Mouse (Mus musculus) B cell, adult 2 months (primary cell): ENCODE data around the gene Ntf5.
A peak's percentile ranks its signal among the peaks of the same experiment; 100 is the strongest.
"Not testable (repeated sequence)": the region's sequence is repeated elsewhere in the genome, so short reads cannot be mapped to it uniquely, and the experiment has no call there.

Experiments
- DNase-seq, 2 experiments: peaks; one replicate each; pipeline ENCODE4 v3.0.0; 2022

The Ntf5 gene

DNA sequence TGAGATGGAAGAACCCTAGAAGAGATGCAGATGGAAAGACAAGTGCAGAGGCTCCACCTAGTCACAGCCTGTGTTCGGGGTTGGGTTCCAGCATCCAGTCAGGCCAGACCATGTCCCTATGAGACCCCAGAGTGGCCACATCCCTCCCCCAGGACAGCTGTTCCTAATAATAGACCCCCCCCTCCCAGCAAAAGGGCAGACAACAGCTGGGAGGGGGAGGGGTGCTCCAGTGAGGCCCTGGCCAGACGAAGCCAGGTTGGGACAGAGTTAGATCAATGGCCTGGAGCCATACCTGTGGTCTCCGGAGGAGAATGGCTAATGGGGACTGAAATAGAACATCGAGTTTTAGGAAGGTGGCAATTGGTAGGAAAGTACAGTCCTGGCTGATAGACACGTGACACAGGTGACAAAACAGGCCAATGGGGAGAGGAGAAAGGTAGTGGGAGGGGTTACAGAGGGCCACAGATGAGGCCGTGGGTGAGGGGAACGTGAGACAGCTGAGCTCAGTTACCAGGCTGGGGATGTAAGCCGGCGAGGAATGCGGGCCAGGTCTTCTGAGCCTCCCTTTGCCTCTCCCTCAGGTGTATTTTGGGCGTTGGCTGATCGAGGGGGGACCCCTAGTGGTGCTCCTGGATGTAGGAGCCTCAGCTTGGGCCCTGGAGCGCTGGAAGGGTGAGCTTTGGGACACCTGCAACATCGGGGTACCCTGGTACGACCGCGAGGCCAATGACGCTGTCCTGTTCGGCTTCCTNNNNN is 24.2 kb downstream of the Ntf5 start, which contains the start of gene Ruvbl2:
Gene Ruvbl2, minus strand, starts transcription at position 576 of the 756 bp plus-strand sequence.
- DNase-seq, result no peak

DNA sequence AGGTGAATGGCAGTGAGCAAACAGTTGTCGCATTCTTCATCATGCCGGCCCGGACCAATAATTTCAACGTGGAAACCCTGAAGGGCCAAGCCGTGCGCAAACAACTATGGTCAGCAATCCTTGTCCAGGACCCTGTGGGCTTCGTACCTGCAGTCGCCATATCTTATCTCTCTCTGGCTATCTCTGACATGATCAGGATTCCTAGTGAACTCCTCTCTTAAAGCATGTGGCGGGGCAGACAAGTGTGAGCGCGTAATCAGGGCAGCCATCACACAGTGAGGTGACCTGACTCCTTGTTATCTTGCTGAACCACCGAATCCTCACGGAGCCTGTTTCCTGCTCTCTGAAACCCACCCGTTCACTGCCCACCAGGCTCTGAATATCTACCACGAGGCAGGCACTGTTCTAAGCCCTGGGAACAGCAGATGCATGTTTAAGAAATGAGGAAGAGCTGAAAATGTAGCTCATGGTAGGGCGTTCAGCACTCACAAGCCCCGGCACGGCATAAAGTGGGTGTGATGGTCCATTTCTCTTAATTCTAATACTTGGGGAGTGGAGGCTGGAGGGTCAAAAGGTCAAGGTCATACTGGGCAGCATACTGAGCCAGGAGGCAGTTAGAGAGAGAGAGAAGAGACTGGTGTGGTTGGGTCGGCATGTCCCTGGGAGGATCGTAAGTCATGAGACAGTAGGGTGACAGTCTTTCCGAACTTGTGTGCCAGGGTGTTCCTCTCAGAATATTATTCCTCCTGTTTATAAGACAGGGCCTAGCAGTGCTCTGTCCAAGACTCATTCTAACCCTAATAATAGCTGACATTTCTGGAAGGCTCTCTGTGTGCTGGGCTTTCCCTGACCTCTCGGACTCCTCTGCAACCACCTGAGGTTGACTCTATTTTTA is 30.3 kb downstream of the Ntf5 start:
- no peak for DNase-seq

DNA sequence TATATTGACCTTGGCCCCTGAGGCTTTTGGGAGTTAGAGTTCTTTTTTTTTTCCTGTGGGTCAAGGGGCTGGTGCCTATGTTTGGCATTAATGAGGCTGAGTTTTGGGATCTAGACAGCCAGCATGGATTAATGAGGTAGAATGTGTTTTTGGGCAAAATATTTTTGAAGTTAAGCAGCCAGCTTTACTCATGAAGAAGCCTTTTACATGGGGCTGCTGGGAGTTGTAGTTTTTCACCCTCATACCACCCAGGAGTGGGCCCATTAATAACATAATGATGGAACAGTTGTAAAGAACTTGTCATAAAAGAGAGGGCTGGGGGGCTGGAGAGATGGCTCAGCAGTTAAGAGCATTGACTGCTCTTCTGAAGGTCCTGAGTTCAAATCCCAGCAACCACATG is 33.1 kb downstream of the Ntf5 start:
- DNase-seq, result no peak

DNA sequence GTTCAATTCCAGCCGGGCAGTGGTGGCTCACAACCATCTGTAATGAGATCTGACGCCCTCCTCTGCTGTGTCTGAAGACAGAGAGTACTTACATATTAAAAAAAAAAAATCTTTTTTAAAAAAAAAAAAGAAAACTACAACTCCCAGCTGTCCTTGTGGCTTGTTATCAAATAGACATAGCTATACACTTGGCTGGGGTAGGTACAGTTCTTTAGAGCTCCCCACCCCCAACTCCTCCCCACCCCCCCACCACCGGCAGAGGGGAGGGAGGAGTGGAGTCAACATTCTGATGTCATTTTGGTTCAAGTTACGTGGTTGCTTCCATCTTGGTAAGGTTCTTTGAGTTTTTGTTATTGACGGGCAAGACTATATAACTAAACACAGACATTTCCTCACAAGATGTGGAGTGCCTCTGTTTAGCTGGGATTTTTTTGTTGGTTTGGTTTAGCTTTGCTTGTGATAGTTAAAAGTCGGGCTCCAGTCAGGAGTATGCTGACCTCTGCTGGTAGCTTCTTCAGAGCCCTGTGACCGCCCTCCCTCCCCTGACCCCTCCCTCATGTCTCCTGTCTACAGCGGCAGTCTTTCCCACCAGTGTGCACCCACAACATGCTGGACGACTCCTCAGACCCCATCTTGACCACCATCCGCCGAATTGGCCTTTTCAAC is 34.0 kb downstream of the Ntf5 start:
- peak in 1 of 2 experiments; percentile 27 for DNase-seq

DNA sequence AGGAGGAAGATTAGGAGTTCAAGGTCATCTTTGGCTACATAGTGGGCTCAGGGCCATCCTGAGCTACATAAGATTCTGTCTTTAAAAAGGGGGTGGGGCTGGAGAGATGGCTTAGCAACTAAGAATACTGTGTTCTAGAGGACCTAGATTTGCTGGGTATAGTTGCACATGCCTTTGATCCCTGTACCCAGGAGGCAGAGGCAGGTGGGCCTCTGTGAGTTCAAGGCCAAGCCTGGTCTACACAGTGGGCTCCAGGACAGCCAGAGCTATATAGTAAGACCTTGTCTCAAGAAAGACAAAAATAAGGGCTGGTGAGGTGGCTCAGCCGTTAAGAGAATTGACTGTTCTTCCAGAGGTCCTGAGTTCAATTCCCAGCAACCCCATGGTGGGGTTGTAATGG is 36.5 kb downstream of the Ntf5 start:
- no peak for DNase-seq

DNA sequence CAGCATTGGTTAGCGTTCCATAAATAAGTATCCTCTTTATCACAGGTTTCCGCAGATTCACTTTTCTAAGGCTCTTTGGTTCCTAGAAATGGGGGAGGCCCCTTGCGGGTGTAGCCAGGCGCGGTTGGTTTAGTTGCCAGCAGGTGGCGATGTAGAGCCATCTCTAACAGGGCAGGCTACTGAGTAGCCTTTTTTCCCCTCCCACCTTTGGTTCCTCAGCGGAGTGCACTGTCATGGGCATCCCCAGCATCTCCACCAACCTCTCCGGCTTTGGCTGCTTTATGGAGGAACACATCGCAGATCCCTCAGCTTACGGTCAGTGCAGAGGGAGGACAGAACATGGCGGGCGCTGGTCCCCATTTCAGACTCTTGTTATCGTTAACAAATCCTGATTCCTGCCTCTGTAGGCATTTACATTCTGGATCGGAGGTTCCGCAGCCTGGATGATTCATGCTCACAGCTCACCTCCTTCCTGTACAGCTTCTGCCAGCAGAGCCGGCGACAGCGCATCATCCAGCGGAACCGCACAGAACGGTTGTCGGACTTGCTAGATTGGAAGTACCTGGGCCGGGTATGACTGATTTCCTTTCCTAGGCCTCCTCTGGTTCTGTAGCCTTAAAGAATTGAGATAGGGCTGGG is 38.0 kb downstream of the Ntf5 start:
- peak; percentile 91 for DNase-seq

DNA sequence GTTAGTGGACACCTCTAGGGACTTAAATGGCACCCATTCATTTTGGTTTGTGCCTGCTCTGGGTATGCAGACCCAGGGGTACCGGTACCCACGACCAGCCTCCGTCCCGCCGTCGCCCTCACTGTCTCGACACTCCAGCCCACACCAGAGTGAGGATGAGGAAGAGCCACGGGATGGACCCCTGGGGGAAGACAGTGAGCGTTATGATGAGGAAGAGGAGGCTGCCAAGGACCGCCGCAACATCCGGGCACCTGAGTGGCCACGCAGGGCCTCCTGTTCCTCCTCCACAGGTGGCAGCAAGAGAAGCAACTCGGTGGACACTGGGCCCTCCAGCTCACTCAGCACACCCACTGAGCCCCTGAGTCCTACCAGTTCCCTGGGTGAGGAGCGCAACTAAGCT is 41.5 kb downstream of the Ntf5 start:
- no peak for DNase-seq

DNA sequence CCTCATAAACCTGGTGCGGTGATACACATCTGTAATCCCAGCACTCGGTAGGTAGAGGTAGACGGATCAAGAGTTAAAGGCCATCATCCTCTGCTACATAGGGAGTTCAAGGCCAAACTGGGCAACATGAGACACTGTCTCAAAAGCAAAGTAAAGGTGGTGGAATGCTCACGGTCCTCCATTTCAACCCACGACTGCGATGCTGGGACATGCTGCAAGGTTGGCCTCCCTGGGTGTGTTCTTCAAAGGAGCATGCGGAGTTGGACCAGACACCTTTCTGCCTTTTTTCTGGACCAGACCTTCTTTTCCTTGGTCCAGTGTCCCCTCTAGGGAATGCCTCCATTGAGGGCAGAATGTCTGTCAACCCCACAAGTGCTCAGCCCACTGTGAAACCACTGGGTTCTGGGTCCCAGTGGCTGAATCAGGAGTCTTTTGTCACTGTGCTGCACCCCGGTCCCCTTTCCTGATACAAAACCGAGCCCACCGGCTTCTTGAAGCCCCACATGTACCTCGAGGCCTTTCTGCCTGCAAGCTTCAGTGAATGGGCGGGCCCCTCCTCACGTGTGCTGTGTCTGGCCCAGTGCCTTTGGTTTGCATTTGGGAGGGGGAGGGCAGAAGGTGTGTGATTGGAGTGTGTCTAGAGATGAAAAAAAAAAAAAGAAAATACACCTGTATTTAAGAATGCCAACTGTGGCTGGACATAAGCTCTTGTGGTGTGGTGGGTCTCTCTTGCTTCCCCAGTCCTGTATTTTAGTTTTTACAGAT is 42.6 kb downstream of the Ntf5 start:
- no peak for DNase-seq

DNA sequence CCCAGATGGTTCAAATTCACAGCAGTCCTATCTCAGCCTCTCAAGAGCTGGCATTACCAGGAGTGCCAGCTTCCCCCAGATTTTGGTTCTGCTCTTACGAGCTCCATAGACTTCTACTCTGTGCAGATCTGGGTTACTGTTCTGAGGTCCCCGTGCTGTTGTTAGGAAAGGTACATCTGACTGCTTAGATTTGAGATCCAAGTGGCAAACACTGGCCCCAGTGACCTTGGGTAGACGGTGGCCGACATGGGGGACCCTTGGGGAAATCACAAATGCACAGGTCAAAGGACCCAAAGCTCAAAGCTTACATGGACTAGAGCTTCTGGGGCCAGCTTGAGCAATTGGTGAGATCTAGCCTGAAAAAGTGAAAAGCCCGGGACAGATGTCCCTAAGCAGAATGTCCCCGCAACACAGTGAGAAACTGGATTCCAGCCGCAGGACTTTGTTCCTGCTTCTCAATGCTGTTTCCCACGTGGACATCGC is 43.3 kb downstream of the Ntf5 start:
- DNase-seq, result peak in 1 of 2 experiments; percentile 18

DNA sequence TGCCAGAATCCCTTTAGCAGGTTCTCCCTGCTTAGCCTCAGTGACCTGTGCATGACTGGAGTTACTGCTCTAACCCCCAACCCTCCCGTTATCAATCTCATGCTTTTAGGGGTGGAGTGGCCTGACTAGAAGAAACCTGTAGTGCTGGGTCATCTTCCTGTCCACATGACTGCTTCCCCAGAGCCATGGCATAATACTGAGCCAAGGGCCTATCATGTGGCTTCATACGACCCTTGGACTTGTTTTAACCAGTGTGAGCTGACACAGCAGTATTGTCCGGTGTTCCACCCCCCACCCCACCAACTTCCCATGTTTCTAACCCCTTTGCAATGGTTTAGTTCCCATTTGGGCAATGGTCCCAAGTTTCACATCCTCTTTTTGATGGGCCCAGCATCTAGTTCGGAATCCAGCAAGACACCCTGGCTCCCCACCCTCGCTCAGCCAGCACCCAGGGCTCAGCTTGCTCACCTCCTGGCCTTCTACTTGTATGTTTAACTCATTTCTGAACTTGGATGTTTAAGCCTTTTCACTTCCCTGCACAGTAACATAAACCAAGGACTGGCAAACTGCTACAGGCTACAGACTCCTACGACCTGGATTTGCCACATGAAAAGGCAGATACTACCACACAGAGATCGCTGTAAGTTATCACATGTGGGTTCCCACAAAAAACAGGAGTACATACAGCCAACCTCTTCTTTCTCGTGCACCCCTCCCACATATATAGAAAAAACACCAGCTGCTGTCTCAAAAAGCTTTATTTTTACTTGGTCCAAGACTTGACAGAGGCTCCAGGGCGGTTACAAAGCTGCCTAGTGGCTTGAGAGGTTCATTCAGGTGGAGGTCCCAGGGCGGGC is 43.9 kb downstream of the Ntf5 start:
- peak; percentile 62 to 68 for DNase-seq

DNA sequence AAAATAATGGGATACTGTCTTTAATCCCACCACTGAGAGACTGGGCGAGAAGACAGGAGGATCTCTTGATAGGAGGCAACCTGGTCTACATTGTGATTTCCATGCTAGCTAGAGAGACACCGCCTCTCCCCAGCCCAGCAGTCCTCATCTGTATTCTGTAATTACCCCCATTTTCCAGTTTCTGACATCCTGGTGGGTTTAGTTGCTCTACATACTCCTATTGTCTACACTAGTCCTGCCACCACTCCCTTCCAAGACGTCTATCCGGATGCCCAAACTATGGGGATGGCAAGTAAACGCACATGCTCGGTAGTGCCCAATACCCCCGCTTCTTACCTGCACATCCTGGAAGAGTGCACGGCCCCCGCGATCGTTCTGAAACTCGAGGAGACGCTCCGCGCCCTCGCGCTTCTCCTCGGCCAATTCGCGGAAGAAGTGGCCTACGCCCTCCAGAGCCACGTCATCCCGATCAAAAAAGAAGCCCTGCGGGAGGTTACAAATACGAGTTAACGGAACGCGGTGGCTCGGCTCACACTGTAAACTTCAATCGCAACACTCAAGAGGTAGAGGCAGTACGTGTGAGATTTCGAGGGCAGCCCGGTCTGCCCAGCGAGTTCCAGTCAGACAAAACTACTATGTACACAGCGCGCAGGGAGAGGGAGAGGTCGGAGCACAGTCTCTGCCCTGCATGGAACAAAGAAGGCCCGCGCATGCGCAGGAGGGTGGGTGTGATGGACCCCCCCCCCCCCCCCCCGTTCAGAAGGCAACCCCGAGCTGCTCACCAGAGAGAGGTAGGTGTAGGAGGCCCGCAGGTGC is 45.5 kb downstream of the Ntf5 start:
- DNase-seq, result peak; percentile 79 to 82

DNA sequence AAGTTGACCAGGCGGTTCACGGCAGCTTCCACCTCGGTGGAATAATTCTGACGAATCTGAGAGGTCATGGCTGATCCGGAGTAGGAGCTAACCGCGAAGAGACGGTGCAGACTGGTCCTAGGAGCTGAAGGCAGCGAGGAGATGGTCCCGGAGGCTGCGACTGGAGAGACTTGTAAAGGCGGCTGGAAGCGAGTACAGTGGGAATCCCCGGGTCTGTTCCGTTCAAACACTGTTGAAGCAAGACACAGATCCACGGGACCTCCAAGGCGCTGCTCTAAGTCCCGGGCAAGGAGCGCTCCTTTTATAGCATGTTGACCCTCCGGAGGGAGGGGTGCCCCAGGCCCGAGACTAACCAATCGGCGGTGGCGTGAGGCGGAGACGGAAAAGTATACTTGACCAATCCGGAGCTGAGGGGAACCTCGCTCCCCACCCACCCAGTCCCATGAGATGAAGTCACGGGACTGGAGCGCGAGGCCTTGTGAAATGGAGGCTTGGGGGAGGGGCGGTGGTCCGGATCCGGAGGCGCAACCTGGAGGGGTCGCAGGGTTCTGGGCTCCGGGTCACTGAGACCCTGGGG is 46.2 kb downstream of the Ntf5 start, which contains the start of gene Ftl1:
Gene Ftl1, minus strand, starts transcription at position 321 of the 577 bp plus-strand sequence.
- peak; percentile 93 to 95 for DNase-seq

DNA sequence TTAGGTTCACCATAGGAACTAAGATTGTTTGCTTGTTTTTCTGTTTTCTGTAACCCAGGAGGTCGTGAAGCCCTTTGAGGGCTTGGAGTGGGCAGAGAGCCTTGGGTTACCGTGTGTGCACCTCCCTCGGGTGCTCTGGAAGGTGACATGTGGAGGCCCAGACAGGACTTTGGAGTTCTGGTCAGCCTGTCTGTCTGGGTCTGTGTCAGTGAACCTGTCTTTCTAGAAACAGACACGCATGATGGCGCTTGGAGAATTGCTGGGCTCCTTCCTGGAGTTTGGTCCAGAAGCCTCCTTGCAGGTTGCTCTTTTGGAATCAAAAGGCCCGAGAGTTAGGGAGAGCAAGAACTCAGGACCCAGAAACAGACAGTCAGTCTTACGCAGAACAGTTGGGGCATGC is 46.9 kb downstream of the Ntf5 start:
- DNase-seq, result no peak

DNA sequence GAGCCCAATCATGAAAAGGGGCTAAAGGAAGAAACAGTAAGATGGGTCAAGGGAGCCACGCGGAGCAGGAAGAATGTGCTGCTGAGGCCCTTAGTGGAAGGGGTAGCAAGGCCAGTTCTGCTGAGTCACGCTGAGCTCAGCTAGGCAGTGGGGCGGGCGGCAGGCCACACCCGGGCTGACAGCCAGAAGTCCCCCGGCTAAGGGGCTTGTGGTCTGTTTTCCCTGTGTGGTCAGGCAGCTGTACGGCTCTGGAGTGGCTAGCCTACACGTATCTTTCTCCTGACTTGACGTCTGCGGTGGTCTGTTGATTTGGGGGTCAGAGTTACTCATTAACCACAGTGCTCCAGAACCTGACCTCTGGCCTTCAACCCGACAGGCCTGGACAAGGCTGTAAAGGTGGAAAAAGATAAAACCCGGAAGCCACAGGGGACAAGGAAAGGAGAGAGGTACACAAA is 47.4 kb downstream of the Ntf5 start:
- peak in 1 of 2 experiments; percentile 17 for DNase-seq

DNA sequence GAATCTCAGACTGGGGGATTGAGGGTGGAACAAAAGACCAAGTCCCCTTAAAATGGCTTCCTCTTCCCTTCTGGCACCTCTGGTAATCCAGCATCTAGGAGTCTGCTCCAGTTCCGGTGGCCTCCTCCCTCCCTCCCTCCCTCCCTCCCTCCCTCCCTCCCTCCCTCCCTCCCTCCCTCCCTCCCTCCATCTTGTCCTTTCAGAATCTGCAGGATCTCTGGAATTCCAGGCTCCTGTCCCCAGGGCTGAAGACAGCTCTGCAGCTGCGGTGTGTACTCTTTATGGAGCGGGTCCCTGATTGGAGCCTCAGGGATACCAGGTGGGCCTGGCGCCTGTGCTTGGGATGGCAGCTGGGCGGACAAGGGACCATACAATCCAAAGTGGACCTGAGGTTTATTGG is 47.8 kb downstream of the Ntf5 start:
- DNase-seq, result no peak

DNA sequence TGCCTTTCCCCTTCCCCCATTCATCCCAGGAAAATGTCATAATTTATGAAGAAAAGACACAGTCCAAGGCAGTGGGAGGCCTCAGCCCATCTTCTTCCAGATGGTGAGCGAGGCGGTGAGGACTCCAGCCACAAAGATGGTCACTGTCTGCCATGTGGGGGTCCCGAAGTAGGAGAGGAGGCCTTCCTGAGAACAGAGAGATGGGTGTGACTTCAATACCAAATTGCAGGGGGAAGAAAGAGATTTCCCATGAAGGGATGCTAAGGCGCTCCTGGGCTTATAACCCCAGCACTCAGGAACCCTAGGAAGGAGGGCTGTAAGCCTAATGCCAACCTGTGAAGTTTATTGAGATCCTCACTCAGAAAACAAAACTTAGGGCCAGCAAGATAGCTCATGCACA is 48.3 kb downstream of the Ntf5 start:
- no peak for DNase-seq

DNA sequence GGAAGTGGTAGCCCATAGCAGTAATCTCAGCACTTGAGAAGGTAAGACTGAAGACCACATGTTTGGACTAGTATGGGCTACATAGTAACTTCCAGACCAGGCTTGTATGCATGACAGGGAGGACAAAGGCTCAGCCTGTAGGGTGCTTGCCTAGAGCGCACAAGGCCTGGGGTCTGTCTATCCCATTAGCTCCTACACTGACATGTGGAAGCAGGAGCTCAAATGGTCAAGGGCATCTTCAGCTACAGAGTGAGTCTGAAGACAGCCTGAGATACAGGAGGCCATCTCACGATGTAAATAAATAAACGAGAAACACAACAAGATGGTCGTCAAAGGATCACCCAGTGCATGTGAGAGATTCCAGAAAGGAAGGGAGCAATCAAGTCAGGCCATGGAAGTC is 48.8 kb downstream of the Ntf5 start:
- no peak for DNase-seq

DNA sequence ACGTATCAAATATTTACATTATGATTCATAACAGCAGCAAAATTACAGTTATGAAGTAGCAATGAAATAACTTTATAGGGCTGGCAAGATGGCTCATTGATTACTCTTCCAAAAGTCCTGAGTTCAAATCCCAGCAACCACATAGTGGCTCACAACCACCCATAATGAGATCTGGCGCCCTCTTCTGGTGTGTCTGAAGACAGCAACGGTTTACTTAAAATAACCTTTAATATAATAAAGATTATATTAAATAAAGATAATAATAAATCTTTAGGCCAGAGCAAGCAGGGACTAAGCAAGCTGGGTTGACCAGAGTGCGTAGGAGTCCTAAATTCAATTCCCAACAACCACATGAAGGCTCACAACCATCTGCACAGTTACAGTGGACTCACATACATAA is 49.4 kb downstream of the Ntf5 start:
- DNase-seq, result not testable (repeated sequence)

DNA sequence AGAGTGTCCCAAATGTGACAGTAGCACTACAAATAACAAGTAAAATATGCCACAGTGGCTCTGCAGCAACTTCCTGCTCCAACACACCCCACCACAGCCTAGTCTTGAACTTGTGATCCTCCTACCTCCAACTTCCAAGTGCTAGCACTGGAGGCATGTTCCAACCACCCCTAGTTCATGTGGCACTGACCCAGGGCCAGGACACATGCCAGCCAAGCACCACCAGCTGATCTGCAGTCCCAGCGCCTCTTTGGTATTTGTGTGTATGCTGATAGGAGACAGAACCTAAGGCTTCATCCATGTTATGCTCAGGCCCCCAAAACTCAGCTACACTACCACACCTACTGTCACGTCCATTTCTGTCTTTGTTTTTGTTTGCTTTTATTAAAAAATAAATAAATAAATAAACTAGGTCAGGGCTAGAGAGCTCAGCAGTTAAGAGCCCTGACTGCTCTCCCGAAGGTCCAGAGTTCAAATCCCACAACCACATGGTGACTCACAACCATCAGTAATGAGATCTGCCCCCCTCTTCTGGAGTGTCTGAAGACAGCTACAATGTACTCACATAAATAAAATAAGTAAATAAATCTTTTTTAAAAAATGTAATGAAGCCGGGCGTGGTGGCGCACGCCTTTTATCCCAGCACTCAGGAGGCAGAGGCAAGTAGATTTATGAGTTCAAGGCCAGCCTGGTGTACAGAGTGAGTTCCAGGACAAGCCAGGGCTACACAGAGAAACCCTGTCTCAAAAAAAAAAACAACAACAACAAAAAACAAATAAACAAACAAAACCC is 50.7 kb downstream of the Ntf5 start:
- DNase-seq, result no peak
